ENCODE assay signal across 37 mouse cellular contexts in the genomic region with DNA sequence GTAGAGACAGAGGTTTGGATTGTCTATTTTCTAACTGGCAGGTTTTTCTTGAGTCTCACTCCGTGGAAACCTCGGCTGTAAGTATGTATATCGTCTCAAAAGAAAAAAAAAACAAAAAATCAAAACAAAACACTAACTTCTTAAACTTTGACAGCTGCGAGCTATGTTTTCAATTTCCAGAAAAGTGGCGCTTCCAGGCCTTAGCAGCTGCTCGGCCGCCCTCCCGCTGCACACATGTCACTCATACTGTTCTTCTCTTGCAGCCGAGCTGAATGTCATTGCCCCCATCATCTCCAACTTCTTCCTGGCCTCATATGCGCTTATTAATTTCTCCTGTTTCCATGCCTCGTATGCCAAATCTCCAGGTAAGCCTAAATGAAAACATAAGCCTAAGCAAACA. TPM values are rescaled to one million over a fixed set of nuclear protein-coding genes. Genes with fewer than 3 reads are reported as not detected.
"Had no signal": no experiment of that assay in that cellular context is flagged by ENCODE, and none has a peak within 500 bp of the region (broad histone marks: within the 10 kb centered on the region; RNA-seq: fewer than 3 reads in every experiment).

No protein-coding gene starts in this region.

- H3K4me2 ChIP-seq: heart, embryonic 11.5 days; heart, embryonic 13.5 days; heart, embryonic 15.5 days; hindbrain, embryonic 14.5 days; kidney, embryonic 15.5 days; limb, embryonic 13.5 days; limb, embryonic 15.5 days; liver, embryonic 12.5 days had no signal

- H3K4me3 ChIP-seq: gastrocnemius, adult 2 months; heart, adult 2 months; heart, embryonic 13.5 days; heart, embryonic 15.5 days; kidney, embryonic 15.5 days; left cerebral cortex, adult 2 months; limb, embryonic 13.5 days; limb, embryonic 15.5 days; liver, embryonic 12.5 days had no signal

- H3K27me3 ChIP-seq: heart, embryonic 13.5 days; heart, embryonic 15.5 days; kidney, embryonic 15.5 days; limb, embryonic 15.5 days; liver, embryonic 12.5 days had no signal

- H3K36me3 ChIP-seq: heart, embryonic 13.5 days; heart, embryonic 15.5 days; kidney, embryonic 15.5 days; limb, embryonic 13.5 days; limb, embryonic 15.5 days; liver, embryonic 12.5 days had no signal

- H3K9ac ChIP-seq: heart, embryonic 13.5 days; heart, embryonic 15.5 days; hindbrain, embryonic 14.5 days; kidney, embryonic 15.5 days; limb, embryonic 13.5 days; limb, embryonic 15.5 days; liver, embryonic 12.5 days; liver, embryonic 14.5 days had no signal

- ATAC-seq: hindbrain, embryonic 16.5 days; intestine, embryonic 16.5 days; liver, embryonic 12.5 days had no signal

- H3K27ac ChIP-seq: gastrocnemius, adult 2 months; heart, adult 2 months; heart, embryonic 13.5 days; heart, embryonic 15.5 days; hindbrain, embryonic 14.5 days; kidney, embryonic 15.5 days; kidney, postnatal 0 days; left cerebral cortex, adult 2 months; limb, embryonic 13.5 days; limb, embryonic 15.5 days; liver, embryonic 12.5 days; liver, embryonic 14.5 days had no signal

- DNase-seq: gastrocnemius, adult 2 months; gastrocnemius, postnatal 14 days; gastrocnemius, postnatal 36 days; heart, adult 2 months; heart, postnatal 14 days; heart, postnatal 36 days; kidney, adult 11 months; kidney, adult 2 months; kidney, adult 9 months; kidney, postnatal 14 days; kidney, postnatal 36 days; layer of hippocampus, adult 9-11 months; layer of hippocampus, postnatal 36 days; lung, adult 18-20 months had no signal

- H3K9me3 ChIP-seq: heart, embryonic 13.5 days; heart, embryonic 15.5 days; kidney, embryonic 15.5 days; limb, embryonic 13.5 days; limb, embryonic 15.5 days; liver, embryonic 12.5 days had no signal

- H3K4me1 ChIP-seq: heart, embryonic 13.5 days; heart, embryonic 15.5 days; kidney, embryonic 15.5 days; limb, embryonic 13.5 days; limb, embryonic 15.5 days; liver, embryonic 12.5 days had no signal

RNA-seq across cellular contexts. Expression of gene Slc12a1, which starts 35.6 kb away (rescaled TPM):
- total RNA-seq: gastrocnemius, adult 2 months; gastrocnemius, postnatal 14 days; gastrocnemius, postnatal 36 days; heart, adult 2 months; heart, postnatal 14 days; heart, postnatal 36 days; hematopoietic stem cell, adult 5-6 weeks; left cerebral cortex, postnatal 36 days; liver, adult 2 months had no signal
- polyA plus RNA-seq: gonadal fat pad, adult 2 months; heart, adult 2 months; heart, embryonic 11.5 days; heart, embryonic 13.5 days; heart, embryonic 15.5 days; heart, postnatal 0 days; hindbrain, embryonic 11.5 days; intestine, embryonic 14.5 days; intestine, embryonic 16.5 days; large intestine, adult 2 months; limb, embryonic 11.5 days; limb, embryonic 13.5 days; limb, embryonic 15.5 days; liver, adult 2 months; liver, embryonic 12.5 days; liver, embryonic 14.5 days had no signal

RNA-seq across cellular contexts. Expression of gene Ctxn2, which starts 51.4 kb away (rescaled TPM):
- total RNA-seq: gastrocnemius, adult 2 months; gastrocnemius, postnatal 14 days; gastrocnemius, postnatal 36 days; heart, adult 2 months; heart, postnatal 14 days; heart, postnatal 36 days; hematopoietic stem cell, adult 5-6 weeks; liver, adult 2 months had no signal
- polyA plus RNA-seq: gonadal fat pad, adult 2 months; heart, adult 2 months; heart, embryonic 11.5 days; heart, embryonic 13.5 days; heart, embryonic 15.5 days; heart, postnatal 0 days; hindbrain, embryonic 11.5 days; intestine, embryonic 14.5 days; kidney, embryonic 15.5 days; kidney, postnatal 0 days; large intestine, adult 2 months; limb, embryonic 11.5 days; limb, embryonic 13.5 days; limb, embryonic 15.5 days; liver, adult 2 months; liver, embryonic 12.5 days; liver, embryonic 14.5 days; liver, embryonic 16.5 days had no signal
